Mouse (Mus musculus): Measurements from ENCODE around the gene Bcl2l11. TPM values are rescaled to one million over a fixed set of nuclear protein-coding genes. Genes with fewer than 3 reads are reported as not detected.
"Not testable (repeated sequence)": the region's sequence is repeated elsewhere in the genome, so short reads cannot be mapped to it uniquely, and the experiment has no call there.

Bcl2l11 gene
- polyA plus RNA-seq, 1 experiment = 7.8 TPM

DNA sequence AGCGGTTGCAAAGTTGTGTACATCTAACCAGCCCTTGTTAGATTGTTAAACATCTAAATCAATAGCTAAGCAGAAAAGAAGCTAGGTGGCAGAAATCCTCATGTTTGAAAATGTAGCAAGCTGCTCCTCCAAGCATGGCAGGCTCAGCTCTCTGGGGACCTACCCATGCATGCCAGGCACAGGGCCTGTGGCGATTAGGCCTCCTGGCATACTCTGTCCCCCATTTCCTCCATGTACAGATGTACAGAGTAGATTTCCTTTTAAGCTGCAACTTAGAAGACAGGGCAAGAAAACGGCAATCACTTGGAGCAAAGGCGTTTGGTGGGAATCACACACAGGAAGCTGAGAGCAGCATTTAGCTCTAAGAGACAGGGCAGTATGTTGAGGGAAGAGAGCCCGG, 31.6 kb upstream of the Bcl2l11 start:
- Histone ChIP-seq H3K27ac (ENCODE audit: insufficient read depth, low read depth, low read length) (peak overlapping the region; percentile 69; the same call in 1 of the 2 replicates), H3K27me3 (replicated peaks; ENCODE audit: control insufficient read depth, insufficient read depth, low read length) (no peaks in the 10 kb centered on the region), H3K4me1 (ENCODE audit: control insufficient read depth, insufficient read depth, low read length) (peaks cover 23% of the 10 kb centered on the region), H3K4me3 (ENCODE audit: insufficient read depth, low read depth, low read length) (no peak overlapping the region), H3K36me3 (ENCODE audit: control insufficient read depth, insufficient read depth, low read length) (no peaks in the 10 kb centered on the region)
- peak; percentile 34 for DNase-seq
- WGBS = 32% methylated on average over 5 of the region's 5 CpGs
- no peak for TF ChIP-seq POLR2A (IDR thresholded peaks at IDR 0.05; ENCODE audit: low read depth, low read length)
- TF ChIP-seq CTCF (conservative IDR thresholded peaks at IDR 0.05; ENCODE audit: insufficient read depth, insufficient read length, low read depth, low read length) = no peak

DNA sequence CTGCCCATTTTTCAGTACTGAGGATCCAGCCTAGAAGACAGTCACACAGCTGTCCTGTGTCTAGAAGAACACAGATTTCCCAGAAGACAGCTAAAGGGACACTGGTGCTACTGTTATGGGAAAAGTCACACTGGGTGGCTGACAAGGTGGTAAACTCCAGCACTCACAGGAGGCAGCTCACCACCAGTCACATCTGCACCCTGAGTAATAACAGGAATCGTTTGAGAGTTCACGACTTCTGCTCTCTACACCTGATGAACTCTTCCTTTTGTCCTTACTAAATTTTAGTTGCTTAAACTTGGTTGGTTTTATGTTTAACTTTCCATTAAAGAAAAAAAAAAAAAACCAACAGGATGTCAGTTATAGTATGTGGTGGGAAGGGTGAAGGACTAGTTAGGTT, 31.2 kb upstream of the Bcl2l11 start:
- peak overlapping the region; percentile 69; the same call in 1 of the 2 replicates for H3K27ac ChIP-seq (ENCODE audit: insufficient read depth, low read depth, low read length)
- no peaks in the 10 kb centered on the region for H3K36me3 ChIP-seq (ENCODE audit: control insufficient read depth, insufficient read depth, low read length)
- DNase-seq = peak; percentile 24
- H3K4me1 ChIP-seq (ENCODE audit: control insufficient read depth, insufficient read depth, low read length) = peaks cover 23% of the 10 kb centered on the region
- no peaks in the 10 kb centered on the region for H3K27me3 ChIP-seq (replicated peaks; ENCODE audit: control insufficient read depth, insufficient read depth, low read length)
- 25% methylated on average over 2 of the region's 2 CpGs for WGBS
- no peak overlapping the region for H3K4me3 ChIP-seq (ENCODE audit: insufficient read depth, low read depth, low read length)
- TF ChIP-seq CTCF (conservative IDR thresholded peaks at IDR 0.05; ENCODE audit: insufficient read depth, insufficient read length, low read depth, low read length) (no peak), POLR2A (IDR thresholded peaks at IDR 0.05; ENCODE audit: low read depth, low read length) (no peak)

DNA sequence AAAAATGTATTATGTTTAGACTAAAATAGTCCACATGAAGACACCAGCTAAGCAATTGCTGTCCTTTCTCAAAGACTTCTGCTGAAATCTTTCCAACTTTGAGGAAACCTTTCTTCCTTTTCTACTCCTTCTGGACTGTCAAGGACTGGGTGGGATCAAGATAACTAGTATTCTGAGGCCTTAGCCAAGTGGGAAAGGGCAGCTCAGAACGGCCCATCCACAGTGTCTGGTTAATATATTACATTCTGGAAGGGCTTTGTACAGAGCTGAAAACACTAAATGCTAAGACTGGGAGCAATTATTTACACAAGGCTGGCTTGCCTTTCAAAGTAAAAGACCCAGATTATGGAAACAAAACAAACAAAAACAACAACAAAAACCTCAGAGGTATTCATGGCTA, 30.6 kb upstream of the Bcl2l11 start:
- peak; percentile 86 for DNase-seq
- Histone ChIP-seq H3K27ac (ENCODE audit: insufficient read depth, low read depth, low read length) (peak overlapping the region; percentile 63; the same call in 1 of the 2 replicates), H3K27me3 (replicated peaks; ENCODE audit: control insufficient read depth, insufficient read depth, low read length) (no peaks in the 10 kb centered on the region), H3K4me3 (ENCODE audit: insufficient read depth, low read depth, low read length) (no peak overlapping the region), H3K4me1 (ENCODE audit: control insufficient read depth, insufficient read depth, low read length) (peaks cover 23% of the 10 kb centered on the region), H3K36me3 (ENCODE audit: control insufficient read depth, insufficient read depth, low read length) (no peaks in the 10 kb centered on the region)
- WGBS = 21% methylated on average over 1 of the region's 1 CpGs
- TF ChIP-seq POLR2A (IDR thresholded peaks at IDR 0.05; ENCODE audit: low read depth, low read length) (no peak), CTCF (conservative IDR thresholded peaks at IDR 0.05; ENCODE audit: insufficient read depth, insufficient read length, low read depth, low read length) (no peak)

DNA sequence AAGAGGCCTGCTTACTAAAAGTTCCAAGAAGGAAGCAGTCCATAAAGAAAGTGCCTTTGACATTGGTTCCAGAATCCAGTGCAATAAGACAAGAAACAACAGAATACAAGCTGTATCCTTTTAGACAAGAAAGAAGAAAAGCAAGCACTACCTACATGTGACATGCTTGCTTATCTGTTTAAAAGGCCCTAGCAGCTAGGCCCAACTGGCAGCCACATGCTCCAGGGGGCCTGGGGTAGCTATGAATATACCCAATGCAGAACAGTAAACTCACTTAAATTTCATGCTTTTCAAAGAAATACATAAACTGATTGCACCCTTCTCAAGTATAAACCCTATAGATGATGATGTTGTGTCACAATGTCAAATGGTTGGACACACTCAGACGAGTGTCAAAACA, 29.8 kb upstream of the Bcl2l11 start:
- 86% methylated on average over 1 of the region's 1 CpGs for WGBS
- Histone ChIP-seq H3K4me3 (ENCODE audit: insufficient read depth, low read depth, low read length) (no peak overlapping the region), H3K36me3 (ENCODE audit: control insufficient read depth, insufficient read depth, low read length) (no peaks in the 10 kb centered on the region), H3K4me1 (ENCODE audit: control insufficient read depth, insufficient read depth, low read length) (peaks cover 23% of the 10 kb centered on the region), H3K27me3 (replicated peaks; ENCODE audit: control insufficient read depth, insufficient read depth, low read length) (no peaks in the 10 kb centered on the region), H3K27ac (ENCODE audit: insufficient read depth, low read depth, low read length) (no peak overlapping the region)
- DNase-seq = no peak
- no peak for TF ChIP-seq POLR2A (IDR thresholded peaks at IDR 0.05; ENCODE audit: low read depth, low read length)
- no peak for TF ChIP-seq CTCF (conservative IDR thresholded peaks at IDR 0.05; ENCODE audit: insufficient read depth, insufficient read length, low read depth, low read length)

DNA sequence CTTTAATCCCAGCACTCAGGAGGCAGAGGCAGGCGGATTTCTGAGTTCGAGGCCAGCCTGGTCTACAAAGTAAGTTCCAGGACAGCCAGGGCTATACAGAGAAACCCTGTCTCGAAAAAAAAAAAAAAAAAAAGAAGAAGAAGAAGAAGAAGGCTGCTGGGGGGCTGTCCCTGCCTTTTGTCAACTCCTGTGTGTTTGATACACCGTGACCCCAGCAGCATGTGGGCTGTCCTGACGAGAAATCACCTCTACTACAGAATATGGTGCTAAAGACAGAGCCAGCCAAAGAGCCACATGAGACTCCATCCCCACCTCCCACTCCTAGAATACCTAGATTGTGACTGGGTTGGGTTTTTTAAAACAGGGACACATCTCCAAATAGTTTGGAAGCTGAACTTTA, 27.7 kb upstream of the Bcl2l11 start:
- H3K4me3 ChIP-seq (ENCODE audit: insufficient read depth, low read depth, low read length); H3K4me1 ChIP-seq (ENCODE audit: control insufficient read depth, insufficient read depth, low read length); H3K27me3 ChIP-seq (replicated peaks; ENCODE audit: control insufficient read depth, insufficient read depth, low read length); DNase-seq; H3K27ac ChIP-seq (ENCODE audit: insufficient read depth, low read depth, low read length); H3K36me3 ChIP-seq (ENCODE audit: control insufficient read depth, insufficient read depth, low read length): not testable (repeated sequence)
- WGBS = 86% methylated on average over 5 of the region's 5 CpGs

DNA sequence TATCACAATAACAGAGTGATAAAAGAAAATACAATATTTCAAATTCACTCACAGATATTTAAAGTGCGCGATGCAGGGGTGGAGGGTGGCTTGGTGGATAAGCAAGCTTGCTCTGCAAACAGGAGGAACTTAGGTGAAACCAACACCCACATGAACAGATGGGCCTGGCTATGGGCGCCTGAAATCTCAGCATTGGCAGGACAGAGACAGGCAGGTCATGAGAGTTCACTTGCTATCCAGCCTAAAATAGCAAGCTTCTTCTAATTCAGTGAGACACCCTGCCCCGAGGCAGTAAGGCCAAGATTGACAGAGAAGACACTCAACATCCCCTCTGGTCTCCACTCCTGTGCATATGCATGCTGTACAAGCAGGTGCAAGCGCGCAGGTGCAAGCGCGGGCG, 23.8 kb upstream of the Bcl2l11 start:
- no peak for DNase-seq
- Histone ChIP-seq H3K4me3 (ENCODE audit: insufficient read depth, low read depth, low read length) (no peak overlapping the region), H3K27ac (ENCODE audit: insufficient read depth, low read depth, low read length) (no peak overlapping the region), H3K36me3 (ENCODE audit: control insufficient read depth, insufficient read depth, low read length) (no peaks in the 10 kb centered on the region), H3K27me3 (replicated peaks; ENCODE audit: control insufficient read depth, insufficient read depth, low read length) (no peaks in the 10 kb centered on the region), H3K4me1 (ENCODE audit: control insufficient read depth, insufficient read depth, low read length) (no peaks in the 10 kb centered on the region)
- WGBS = 89% methylated on average over 9 of the region's 9 CpGs
- no peak for TF ChIP-seq CTCF (conservative IDR thresholded peaks at IDR 0.05; ENCODE audit: insufficient read depth, insufficient read length, low read depth, low read length)
- TF ChIP-seq POLR2A (IDR thresholded peaks at IDR 0.05; ENCODE audit: low read depth, low read length) = no peak

DNA sequence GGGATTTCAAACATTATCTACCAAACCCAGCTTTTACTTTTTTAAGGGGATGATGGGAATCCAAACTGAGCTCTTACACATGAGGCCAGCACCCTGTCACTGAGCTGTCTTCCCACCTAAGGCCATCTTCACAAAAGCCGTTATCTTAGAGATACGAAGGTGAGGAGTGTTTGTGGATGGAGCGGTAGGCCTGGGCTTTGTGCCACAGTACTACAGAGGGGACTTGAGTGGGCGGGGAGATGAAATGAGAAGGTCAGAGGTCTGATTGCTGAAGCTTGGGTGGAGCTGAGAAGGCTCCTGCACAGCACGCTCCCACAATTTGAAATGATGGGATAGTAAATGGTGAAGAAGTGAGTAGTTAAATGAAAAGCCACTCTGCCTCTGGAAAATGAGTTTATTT, 21.0 kb upstream of the Bcl2l11 start:
- 74% methylated on average over 5 of the region's 5 CpGs for WGBS
- H3K36me3 ChIP-seq (ENCODE audit: control insufficient read depth, insufficient read depth, low read length) = no peaks in the 10 kb centered on the region

DNA sequence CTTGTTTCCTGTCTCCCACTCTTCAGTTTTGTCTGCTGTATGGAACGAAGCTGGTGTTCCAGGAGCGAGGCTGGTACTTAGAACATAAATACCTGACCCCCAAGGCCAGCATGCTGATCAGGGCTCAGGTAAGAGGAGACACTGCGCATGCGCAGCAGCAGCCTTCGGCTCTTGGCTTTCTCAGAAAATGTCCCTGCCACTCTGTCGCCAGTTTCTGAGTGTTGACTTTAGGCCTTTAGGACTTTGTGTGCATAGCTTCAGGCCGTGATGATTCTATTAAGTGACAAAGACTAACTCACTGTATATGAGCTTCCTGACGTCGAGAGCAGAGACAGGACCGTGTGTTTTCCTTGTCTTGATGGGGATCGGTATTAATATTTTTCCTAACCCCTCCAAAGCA, 20.2 kb upstream of the Bcl2l11 start:
- Histone ChIP-seq H3K4me3 (ENCODE audit: insufficient read depth, low read depth, low read length) (no peak overlapping the region), H3K27me3 (replicated peaks; ENCODE audit: control insufficient read depth, insufficient read depth, low read length) (no peaks in the 10 kb centered on the region), H3K4me1 (ENCODE audit: control insufficient read depth, insufficient read depth, low read length) (no peaks in the 10 kb centered on the region), H3K36me3 (ENCODE audit: control insufficient read depth, insufficient read depth, low read length) (no peaks in the 10 kb centered on the region), H3K27ac (ENCODE audit: insufficient read depth, low read depth, low read length) (no peak overlapping the region)
- no peak for DNase-seq
- TF ChIP-seq CTCF (conservative IDR thresholded peaks at IDR 0.05; ENCODE audit: insufficient read depth, insufficient read length, low read depth, low read length) (no peak), POLR2A (IDR thresholded peaks at IDR 0.05; ENCODE audit: low read depth, low read length) (no peak)
- WGBS = 86% methylated on average over 11 of the region's 11 CpGs

More for the DNA sequence above, 21.0 kb upstream of the Bcl2l11 start:
- H3K27me3 ChIP-seq (replicated peaks; ENCODE audit: control insufficient read depth, insufficient read depth, low read length) = no peaks in the 10 kb centered on the region
- no peak for DNase-seq
- TF ChIP-seq POLR2A (IDR thresholded peaks at IDR 0.05; ENCODE audit: low read depth, low read length) (no peak), CTCF (conservative IDR thresholded peaks at IDR 0.05; ENCODE audit: insufficient read depth, insufficient read length, low read depth, low read length) (no peak)
- no peaks in the 10 kb centered on the region for H3K4me1 ChIP-seq (ENCODE audit: control insufficient read depth, insufficient read depth, low read length)
- no peak overlapping the region for H3K27ac ChIP-seq (ENCODE audit: insufficient read depth, low read depth, low read length)
- H3K4me3 ChIP-seq (ENCODE audit: insufficient read depth, low read depth, low read length) = no peak overlapping the region

All from kidney, adult 2 months (tissue).